Mouse (Mus musculus) hindbrain, embryonic 12.5 days (tissue): ENCODE results near the gene Gzmm. TPM values are rescaled to one million over a fixed set of nuclear protein-coding genes. Genes with fewer than 3 reads are reported as not detected.

Experiments
- ATAC-seq: fragments of 200-750 bp; cut with Nextera tagmentation; 2 replicates; pipeline ENCODE4 v1.8.0; 2017; ENCODE audit warnings: moderate TSS enrichment; ENCODE audit not compliant: low FRiP score
- H3K27ac ChIP-seq: fragments of 300-500 bp; sonication (generic); 2 replicates; pipeline ENCODE4 v1.5.1; 2016; ENCODE audit warnings: mild to moderate bottlenecking
- H3K27me3 ChIP-seq: fragments of 300-500 bp; sonication (generic); 2 replicates; pipeline ENCODE4 v1.6.1; 2016; ENCODE audit warnings: mild to moderate bottlenecking
- H3K36me3 ChIP-seq: fragments of 300-500 bp; sonication (generic); 2 replicates; pipeline ENCODE4 v1.6.1; 2016; ENCODE audit warnings: mild to moderate bottlenecking
- H3K4me1 ChIP-seq: fragments of 300-500 bp; sonication (generic); 2 replicates; pipeline ENCODE4 v1.6.1; 2016
- H3K4me2 ChIP-seq: fragments of 300-500 bp; sonication (generic); replicated peaks from 2 replicates; pipeline ENCODE4 v1.6.1; 2016; ENCODE audit warnings: mild to moderate bottlenecking
- H3K4me3 ChIP-seq: fragments of 300-500 bp; sonication (generic); 2 replicates; pipeline ENCODE4 v1.5.1; 2016; ENCODE audit warnings: mild to moderate bottlenecking
- H3K9ac ChIP-seq: fragments of 300-500 bp; sonication (generic); 2 replicates; pipeline ENCODE4 v1.6.1; 2016; ENCODE audit warnings: mild to moderate bottlenecking, moderate library complexity
- H3K9me3 ChIP-seq: fragments of 300-500 bp; sonication (generic); replicated peaks from 2 replicates; pipeline ENCODE4 v1.6.1; 2016; ENCODE audit warnings: mild to moderate bottlenecking
- WGBS: fragments of 180-500 bp; shearing (Covaris S2); methylation state at CpG from one replicate; pipeline ENCODE4 v1.1.7; 2016; 5-methylcytosine and 5-hydroxymethylcytosine counted together
- polyA plus RNA-seq: library from polyadenylated mRNA; unstranded; fragments of >200 nt; fragmentation: Nextera tagmentation; extraction: Ambion mirVana; gene quantifications from 2 replicates; pipeline ENCODE4 v1.2.1, GENCODE M21; 2016

Gene Gzmm
- polyA plus RNA-seq, 1 experiment from 2014 or later: 1.3 TPM

- Histone ChIP-seq H3K27ac (no peak overlapping the region), H3K27me3 (peaks cover 9% of the 10 kb centered on the region), H3K36me3 (peaks cover 86% of the 10 kb centered on the region), H3K9ac (no peak overlapping the region), H3K9me3 (peaks cover 31% of the 10 kb centered on the region), H3K4me2 (no peak overlapping the region), H3K4me3 (no peak overlapping the region), H3K4me1 (peaks cover 7% of the 10 kb centered on the region)
- ATAC-seq: no peak
- WGBS: 61% methylated on average over 11 of the region's 11 CpGs
These were observed 52.0 kb downstream of the Gzmm start for GRCm38 (mm10) chr10:79740863-79741262.

- WGBS: 93% methylated on average over 11 of the region's 11 CpGs
- Histone ChIP-seq H3K27ac (no peak overlapping the region), H3K4me2 (no peak overlapping the region), H3K9me3 (peaks cover 26% of the 10 kb centered on the region), H3K4me1 (peaks cover 11% of the 10 kb centered on the region), H3K4me3 (no peak overlapping the region), H3K9ac (no peak overlapping the region), H3K27me3 (no peaks in the 10 kb centered on the region), H3K36me3 (peaks cover 63% of the 10 kb centered on the region)
- no peak for ATAC-seq
These were observed 54.3 kb downstream of the Gzmm start for GRCm38 (mm10) chr10:79743161-79743560.

- Histone ChIP-seq H3K4me2 (no peak overlapping the region), H3K27me3 (no peaks in the 10 kb centered on the region), H3K9me3 (peaks cover 23% of the 10 kb centered on the region), H3K36me3 (peaks cover 57% of the 10 kb centered on the region), H3K4me3 (no peak overlapping the region), H3K4me1 (peaks cover 11% of the 10 kb centered on the region), H3K27ac (no peak overlapping the region), H3K9ac (peak overlapping the region; percentile 19; the same call in 1 of the 2 replicates)
- WGBS: 92% methylated on average over 15 of the region's 15 CpGs
- ATAC-seq: no peak
These were observed 55.0 kb downstream of the Gzmm start for GRCm38 (mm10) chr10:79743650-79744365.

Other genes with a start within 250 kb of the Gzmm start
- 0.05 TPM in 1 of 2 replicates, not detected in the other for gene Vmn2r83, start 220.3 kb upstream of the Gzmm start, polyA plus RNA-seq
- gene Plpp2, start 155.2 kb upstream of the Gzmm start, polyA plus RNA-seq: 13.4 and 14.6 TPM in 2 replicates
- 57.8 and 66.1 TPM in 2 replicates for gene Mier2, start 133.8 kb upstream of the Gzmm start, polyA plus RNA-seq
- gene Theg, start 101.7 kb upstream of the Gzmm start, polyA plus RNA-seq: not detected in 2 replicates
- gene C2cd4c, start 75.0 kb upstream of the Gzmm start, polyA plus RNA-seq: 0.08 TPM in 1 of 2 replicates, not detected in the other
- 30.3 and 33.0 TPM in 2 replicates for gene Shc2, start 51.1 kb upstream of the Gzmm start, polyA plus RNA-seq
- gene Odf3l2, start 43.3 kb upstream of the Gzmm start, polyA plus RNA-seq: not detected in 2 replicates
- gene Madcam1, start 24.5 kb upstream of the Gzmm start, polyA plus RNA-seq: 2.9 and 3.2 TPM in 2 replicates
- gene Tpgs1, start 19.7 kb upstream of the Gzmm start, polyA plus RNA-seq: 68.1 and 69.4 TPM in 2 replicates
- gene Cdc34, start 6.8 kb upstream of the Gzmm start, polyA plus RNA-seq: 121 and 124 TPM in 2 replicates
- 658 and 661 TPM in 2 replicates for gene Bsg, start 15.5 kb downstream of the Gzmm start, polyA plus RNA-seq
- 0.45 and 0.48 TPM in 2 replicates for gene Hcn2, start 27.6 kb downstream of the Gzmm start, polyA plus RNA-seq
- 42.7 and 47.5 TPM in 2 replicates for gene Polrmt, start 57.6 kb downstream of the Gzmm start, polyA plus RNA-seq
- 0.42 and 0.72 TPM in 2 replicates for gene Fgf22, start 66.1 kb downstream of the Gzmm start, polyA plus RNA-seq
- gene Rnf126, start 77.9 kb downstream of the Gzmm start, polyA plus RNA-seq: 103 and 108 TPM in 2 replicates
- gene Fstl3, start 88.3 kb downstream of the Gzmm start, polyA plus RNA-seq: 2.3 and 2.7 TPM in 2 replicates
- gene Prss57, start 101.9 kb downstream of the Gzmm start, polyA plus RNA-seq: 0.23 and 0.30 TPM in 2 replicates
- gene Palm, start 104.6 kb downstream of the Gzmm start, polyA plus RNA-seq: 189 and 198 TPM in 2 replicates
- gene Misp, start 132.0 kb downstream of the Gzmm start, polyA plus RNA-seq: 1.3 and 2.1 TPM in 2 replicates
- 201 and 211 TPM in 2 replicates for gene Ptbp1, start 165.4 kb downstream of the Gzmm start, polyA plus RNA-seq
- gene Prtn3, start 185.5 kb downstream of the Gzmm start, polyA plus RNA-seq: 11.8 and 14.1 TPM in 2 replicates
- 289 and 290 TPM in 2 replicates for gene Plppr3, start 185.6 kb downstream of the Gzmm start, polyA plus RNA-seq
- gene Elane, start 197.2 kb downstream of the Gzmm start, polyA plus RNA-seq: 0.56 TPM in 1 of 2 replicates, not detected in the other
- not detected in 2 replicates for gene Cfd, start 201.8 kb downstream of the Gzmm start, polyA plus RNA-seq
- gene Med16, start 219.9 kb downstream of the Gzmm start, polyA plus RNA-seq: 63.3 and 70.0 TPM in 2 replicates
- gene Gm26602, start 221.8 kb downstream of the Gzmm start, polyA plus RNA-seq: 25.5 and 54.9 TPM in 2 replicates
- gene Kiss1r, start 228.0 kb downstream of the Gzmm start, polyA plus RNA-seq: 1.2 and 1.6 TPM in 2 replicates
- gene R3hdm4, start 232.2 kb downstream of the Gzmm start, polyA plus RNA-seq: 173 and 184 TPM in 2 replicates
- gene Arid3a, start 238.0 kb downstream of the Gzmm start, polyA plus RNA-seq: 4.7 and 5.3 TPM in 2 replicates